Mouse (Mus musculus) frontal cortex, postnatal 10 days (tissue): ENCODE results near the gene Rdh12.
A peak's percentile ranks its signal among the peaks of the same experiment; 100 is the strongest.
"Not testable (repeated sequence)": the region's sequence is repeated elsewhere in the genome, so short reads cannot be mapped to it uniquely, and the experiment has no call there.

Experiments used
- DNase-seq, 2 experiments: peaks; one replicate each; pipeline ENCODE4 v3.0.0; 2022; ENCODE audit warnings: low spot score in 2 of 2, mixed read lengths in 1 of 2

Gene Rdh12

DNA sequence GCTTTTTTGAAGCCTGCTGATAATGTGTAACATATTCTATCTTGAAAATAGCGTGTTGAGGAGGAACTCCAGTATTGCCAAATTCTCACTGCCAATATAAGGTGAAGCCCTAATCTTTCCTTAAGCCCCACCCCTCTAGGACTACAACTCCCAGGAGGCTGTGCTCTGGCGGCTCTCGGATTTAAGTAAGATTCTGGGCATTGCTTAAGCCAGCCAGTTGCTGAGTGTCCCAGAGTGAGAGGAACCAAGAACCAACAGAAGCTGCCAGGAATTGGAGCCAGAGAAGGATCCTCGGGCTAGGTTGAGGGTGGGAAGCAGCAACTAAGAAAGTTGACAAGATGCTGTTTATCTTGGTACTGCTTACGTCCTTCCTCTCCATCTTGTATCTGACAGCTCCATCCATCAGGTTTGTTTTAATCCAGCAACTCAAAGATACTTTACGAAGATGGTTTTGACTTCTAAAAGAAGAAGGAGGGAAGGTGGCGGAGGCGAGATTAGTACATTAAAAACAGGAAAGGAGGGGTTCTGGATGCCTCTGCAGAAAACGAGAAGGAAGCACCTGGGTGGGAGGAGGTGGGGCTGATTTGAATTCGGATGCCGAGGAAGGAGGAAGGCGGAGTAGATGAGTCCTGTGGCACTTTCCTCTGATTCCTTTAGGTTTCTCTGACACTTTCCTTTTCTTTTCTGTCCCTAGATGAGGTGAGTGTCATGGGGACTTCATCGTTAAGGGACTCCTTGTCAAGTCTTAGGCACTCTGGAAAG lies at the start of gene Rdh12:
TSS of gene Rdh12 (plus strand) at position 212 of the 762 bp plus-strand sequence.
- peak in 1 of 2 experiments; percentile 13 for DNase-seq

DNA sequence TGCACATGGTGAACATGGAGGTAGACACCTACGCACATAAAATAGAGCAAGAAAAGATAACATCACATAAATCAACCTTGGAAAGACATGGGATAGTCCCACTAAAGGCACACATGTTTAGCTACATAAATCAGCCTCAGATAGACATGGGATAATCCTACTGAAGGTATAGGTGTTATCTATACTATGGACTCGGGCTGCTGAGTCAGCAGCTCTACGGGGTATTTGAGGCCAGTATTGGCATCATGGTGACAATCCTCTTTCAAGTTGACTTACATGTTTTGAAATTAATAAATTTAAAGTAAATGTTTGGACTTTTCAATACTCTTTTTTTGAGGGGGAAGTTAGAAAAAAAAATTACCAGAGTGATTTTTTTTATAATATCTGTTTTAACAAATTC lies 45.8 kb upstream of the Rdh12 start:
- no peak for DNase-seq

- no peak for DNase-seq
Observed at GRCm38 (mm10) chr12:79169173-79169572, 39.5 kb upstream of the Rdh12 start.

GRCm38 (mm10) chr12:79170421-79170820 lies 38.3 kb upstream of the Rdh12 start:
- no peak for DNase-seq

- DNase-seq, result no peak
Observed at GRCm38 (mm10) chr12:79171269-79171995, 37.3 kb upstream of the Rdh12 start.

DNA sequence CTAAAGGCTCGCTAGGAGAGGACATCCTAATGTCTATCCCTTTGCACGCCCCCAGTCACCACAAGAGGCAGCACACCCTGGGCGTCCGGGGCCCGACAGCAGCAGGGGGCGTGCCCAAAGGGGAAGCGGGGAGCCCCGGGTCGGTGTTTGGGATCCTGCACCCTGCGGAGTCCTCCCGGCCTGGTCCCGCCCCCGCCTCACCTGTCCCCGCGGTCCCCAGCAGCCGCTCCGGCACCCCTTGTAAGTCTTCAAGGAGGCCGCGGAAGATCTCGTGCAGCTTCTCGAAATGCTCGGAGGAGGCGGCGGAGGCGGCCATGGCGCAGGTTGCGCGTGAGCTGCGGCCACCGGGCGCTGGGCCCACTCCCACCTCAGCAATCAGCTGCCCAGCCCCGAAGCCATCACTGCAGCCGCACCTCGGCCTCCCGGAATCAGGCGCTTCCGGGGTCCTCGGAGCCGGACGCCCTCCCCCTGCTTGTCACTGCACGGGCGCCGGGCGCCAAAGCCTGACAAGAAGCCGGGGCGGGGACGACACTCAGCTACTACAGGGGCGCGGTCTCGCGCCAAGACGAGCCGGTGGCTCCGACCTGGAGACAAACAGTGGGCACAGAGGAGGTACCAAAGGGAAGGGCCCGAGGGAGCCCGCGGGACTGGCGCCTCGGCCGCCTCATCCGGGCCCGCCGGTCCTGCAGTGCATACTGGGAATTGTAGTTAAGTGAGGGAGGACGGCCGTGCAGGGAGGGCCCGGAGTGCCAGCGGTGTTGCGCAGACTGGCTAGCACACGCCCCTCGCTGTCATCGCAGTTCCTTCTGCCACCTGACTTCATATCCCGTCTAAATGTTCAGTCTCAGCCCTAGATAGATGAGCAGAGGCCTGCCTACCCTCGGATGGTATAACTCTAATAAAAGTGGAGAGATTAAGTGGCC lies 36.4 kb upstream of the Rdh12 start, which contains the start of gene Vti1b:
TSS of gene Vti1b (minus strand) at position 649 of the 923 bp plus-strand sequence.
- DNase-seq, result peak; percentile 88

DNA sequence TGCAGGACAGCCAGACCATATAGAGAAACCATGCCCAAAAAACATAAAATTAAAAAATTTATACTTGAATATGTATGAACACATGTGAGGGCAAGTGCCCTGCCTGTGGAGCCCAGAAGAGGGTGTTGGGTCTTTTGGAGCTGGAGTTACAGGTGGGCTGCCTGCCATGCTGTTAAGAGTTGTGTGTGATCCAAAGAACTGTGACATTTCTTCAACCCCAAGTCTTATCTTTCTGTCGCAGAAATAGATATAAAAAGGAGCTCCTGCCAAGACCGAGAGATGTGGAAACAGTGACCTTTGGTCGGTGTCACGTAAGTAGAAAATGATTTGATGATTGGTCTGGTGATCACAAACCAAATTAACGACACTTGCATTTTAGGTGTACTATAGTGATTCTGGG lies 35.0 kb upstream of the Rdh12 start:
- DNase-seq, result no peak

GRCm38 (mm10) chr12:79175998-79176397 lies 32.7 kb upstream of the Rdh12 start:
- no peak for DNase-seq

GRCm38 (mm10) chr12:79185160-79185559 lies 23.6 kb upstream of the Rdh12 start:
- not testable (repeated sequence) for DNase-seq

GRCm38 (mm10) chr12:79190931-79191673 lies 17.6 kb upstream of the Rdh12 start:
- peak; percentile 68 to 69 for DNase-seq

DNA sequence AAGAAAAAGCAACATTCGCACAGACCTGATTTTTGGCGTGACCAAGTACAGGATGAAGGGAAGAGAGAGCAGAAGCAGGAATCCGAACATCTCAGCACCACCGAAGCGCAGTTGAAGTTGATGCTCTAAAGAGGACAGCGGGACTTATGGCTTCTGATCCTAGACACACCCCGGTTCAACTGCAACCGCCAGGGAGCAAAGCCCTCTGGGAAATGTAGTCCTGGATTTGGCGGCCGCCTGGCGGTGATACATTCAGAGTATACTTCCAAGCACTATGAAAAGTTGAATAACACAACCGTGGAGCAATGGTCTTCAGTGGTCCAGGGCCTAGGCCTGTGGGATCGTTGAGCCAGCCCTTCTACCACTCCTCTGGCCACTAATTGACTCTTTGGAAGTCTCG lies 17.0 kb upstream of the Rdh12 start:
- peak; percentile 51 to 75 for DNase-seq

DNA sequence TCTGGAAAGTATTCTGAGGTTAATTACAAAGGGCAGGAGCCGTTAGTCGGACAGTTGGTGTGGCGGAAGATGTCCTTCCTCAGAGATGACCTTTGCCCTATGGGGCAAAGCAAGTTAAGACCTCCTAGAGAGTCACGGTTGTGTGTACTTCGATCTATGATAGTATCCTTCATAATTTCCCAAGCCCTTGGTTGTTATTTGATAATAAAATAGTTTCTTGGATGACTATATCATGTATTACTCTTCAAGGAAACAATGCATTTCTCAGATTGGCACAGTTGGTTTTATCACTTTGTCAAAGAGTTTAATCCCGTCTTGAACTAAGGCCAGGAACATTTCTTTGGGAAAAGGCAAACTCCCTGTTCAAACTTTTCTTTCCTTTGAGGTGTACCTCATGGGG lies 16.5 kb upstream of the Rdh12 start, which contains the start of gene Rdh11:
TSS of gene Rdh11 (minus strand) at position 101 of the 400 bp plus-strand sequence.
- no peak for DNase-seq

- DNase-seq, result peak in 1 of 2 experiments; percentile 48
Observed at GRCm38 (mm10) chr12:79193441-79193840, 15.3 kb upstream of the Rdh12 start.

DNA sequence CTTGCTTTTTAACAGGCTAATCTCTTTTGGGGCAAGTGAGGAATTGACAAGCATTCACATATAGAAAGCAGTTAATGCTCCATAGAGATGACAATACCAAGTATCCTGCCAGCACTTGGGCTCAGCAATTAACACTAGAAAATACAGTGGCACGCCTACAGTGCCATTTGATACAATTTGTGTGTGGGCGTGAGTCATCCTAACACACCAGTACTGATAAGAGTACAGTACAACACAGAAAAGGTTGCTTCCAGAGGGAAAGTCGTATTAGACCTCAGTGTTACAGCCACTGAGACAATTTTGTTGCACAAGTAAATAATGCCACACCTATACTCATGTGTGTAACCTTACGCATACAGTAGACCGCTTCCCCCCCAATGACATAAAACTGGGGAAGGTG lies 11.6 kb upstream of the Rdh12 start:
- no peak for DNase-seq

GRCm38 (mm10) chr12:79201882-79202281 lies 6.8 kb upstream of the Rdh12 start:
- no peak for DNase-seq

DNA sequence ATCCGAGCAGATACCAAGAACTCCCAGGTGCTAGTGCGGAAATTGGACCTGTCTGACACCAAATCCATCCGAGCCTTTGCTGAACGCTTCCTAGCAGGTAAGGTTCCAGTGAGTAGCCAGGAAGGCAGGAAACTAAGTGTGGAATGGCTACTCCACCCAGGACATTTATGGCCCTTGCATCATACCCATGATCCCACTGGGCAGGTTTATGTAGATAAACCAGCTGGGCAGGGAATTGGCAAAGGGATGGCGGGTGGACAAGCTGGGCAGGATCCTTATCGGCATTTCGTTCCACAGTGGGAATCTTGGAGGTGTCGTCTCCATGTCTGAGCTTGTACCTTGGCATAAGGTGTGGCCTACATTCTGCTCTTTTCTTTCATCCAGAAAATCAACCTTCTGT lies 2.7 kb downstream of the Rdh12 start:
- DNase-seq, result no peak

DNA sequence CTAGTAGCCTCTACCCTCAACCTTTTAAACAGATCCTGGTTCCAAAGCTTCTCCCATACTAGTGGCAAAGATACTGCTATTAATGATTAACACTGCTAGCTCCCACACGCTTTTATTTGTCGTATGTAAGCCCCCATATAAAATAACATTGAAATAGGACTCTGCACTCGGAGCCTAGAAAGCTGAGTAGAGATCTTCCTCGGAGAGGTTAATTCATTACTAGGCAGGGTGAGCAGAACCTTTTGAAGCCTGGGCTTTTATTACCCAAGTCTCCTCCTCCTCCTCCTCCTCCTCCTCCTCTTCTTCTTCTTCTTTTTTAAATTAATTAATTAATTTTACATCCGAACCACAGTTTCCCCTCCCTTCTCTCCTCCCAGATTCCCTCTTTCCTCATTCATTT lies 8.8 kb downstream of the Rdh12 start:
- DNase-seq, result no peak

DNA sequence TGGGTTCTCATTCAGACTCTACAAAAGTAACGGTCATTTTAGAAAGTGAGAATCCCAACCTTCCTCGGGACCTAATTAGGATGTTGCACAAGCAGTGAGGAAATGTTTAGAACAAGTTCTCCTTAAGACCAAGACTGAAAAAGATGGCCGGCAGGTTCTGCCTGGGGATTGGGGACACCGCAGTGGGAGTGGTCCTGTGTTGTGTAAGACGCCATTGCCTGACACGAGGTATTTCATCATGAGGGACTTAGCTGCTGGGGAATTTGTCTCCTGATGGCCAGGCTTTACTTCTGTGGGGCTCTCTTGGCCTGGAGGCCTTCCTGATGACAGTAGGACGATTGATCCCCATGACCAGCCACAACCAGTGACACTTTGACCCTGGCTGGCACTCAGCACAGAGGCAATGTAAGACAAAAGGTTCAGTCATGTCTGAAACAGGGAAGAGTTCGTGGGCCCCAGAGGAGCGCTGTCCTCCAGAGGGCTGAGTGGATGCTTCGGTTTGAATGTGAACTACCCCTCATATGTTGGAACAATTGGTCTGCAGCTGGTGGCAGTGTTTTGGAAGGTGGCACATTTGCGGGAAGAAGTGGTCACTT lies 26.9 kb downstream of the Rdh12 start:
- no peak for DNase-seq

DNA sequence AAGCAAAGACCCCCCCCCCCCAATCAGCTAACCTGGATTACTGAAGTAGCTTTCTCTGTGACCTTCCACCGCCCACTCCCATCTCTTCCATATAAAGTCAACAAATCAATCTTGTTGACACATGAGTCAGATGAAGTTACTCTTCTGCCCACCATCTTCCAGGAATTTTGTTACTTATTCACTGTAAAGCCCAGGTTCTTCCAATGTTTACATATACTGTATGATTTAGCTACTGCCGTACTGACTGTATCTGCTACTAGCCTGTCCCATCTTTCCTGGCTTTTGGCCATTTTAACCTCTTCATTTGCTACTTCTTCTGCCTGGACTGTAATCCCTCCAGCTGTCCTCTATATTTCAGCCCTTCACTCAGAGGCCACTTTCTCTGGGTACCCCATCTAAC lies 33.3 kb downstream of the Rdh12 start:
- DNase-seq, result no peak

GRCm38 (mm10) chr12:79242921-79243320 lies 34.2 kb downstream of the Rdh12 start:
- DNase-seq, result no peak

DNA sequence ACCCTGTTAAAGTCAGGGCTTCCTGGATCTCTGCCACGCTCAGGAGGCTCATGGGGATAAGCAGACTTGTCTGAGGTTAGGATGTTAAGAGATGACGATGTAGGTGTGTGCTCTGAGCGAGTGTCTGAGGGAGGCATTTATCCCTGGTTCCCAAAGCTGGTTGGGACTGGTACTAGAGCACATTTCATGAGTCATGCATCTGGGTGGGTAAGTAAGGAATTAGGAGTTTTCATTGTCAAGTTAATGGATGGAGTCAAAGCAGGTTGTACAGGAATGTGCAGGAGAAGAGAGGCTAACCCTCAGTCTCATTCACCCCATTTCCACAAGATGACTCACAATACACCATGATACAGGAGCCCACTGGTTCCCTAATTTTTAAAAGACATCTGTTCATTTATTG lies 39.4 kb downstream of the Rdh12 start:
- DNase-seq, result no peak
